Comparison of ENCODE assay signal across 10 mouse cellular contexts in the genomic region with DNA sequence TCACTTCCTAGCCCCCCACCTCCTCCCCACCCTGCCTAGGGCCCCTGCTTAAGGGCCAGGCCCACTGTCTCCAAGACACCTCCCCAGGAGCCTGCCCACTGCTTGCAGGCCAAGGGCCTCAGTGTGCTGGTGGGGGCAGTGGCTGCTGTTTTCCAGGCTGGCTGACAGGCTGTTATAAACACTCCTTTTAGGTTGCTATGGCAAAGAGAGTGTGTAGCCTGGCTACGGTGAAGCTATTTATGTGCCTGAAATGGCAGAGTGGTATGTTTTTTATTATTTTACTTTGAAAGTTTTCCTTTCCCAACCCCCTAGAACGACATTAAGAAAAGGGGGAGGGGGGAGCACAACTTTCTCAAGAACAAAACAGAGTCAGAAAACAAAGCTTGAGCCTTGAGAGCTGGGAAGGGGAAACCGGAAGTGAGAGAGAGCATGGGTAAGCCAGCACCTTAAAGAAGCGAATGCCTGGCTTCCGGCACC. TPM values are rescaled to one million over a fixed set of nuclear protein-coding genes. Genes with fewer than 3 reads are reported as not detected.
DNase-seq lines count a peak whose midpoint lies in the region; ATAC-seq lines count a peak whose summit lies in the region.
"Had no signal": no experiment of that assay in that cellular context is flagged by ENCODE, and none has a peak within 500 bp of the region (broad histone marks: within the 10 kb centered on the region; RNA-seq: fewer than 3 reads in every experiment).

No protein-coding gene starts in this region.

- H3K27me3 ChIP-seq in embryonic facial prominence, embryonic 15.5 days = no peaks in the 10 kb centered on the region

- 37% methylated on average over 5 of the region's 5 CpGs for WGBS in embryonic facial prominence, embryonic 15.5 days

- peaks cover 60% of the 10 kb centered on the region for H3K4me1 ChIP-seq in embryonic facial prominence, embryonic 15.5 days

- H3K4me2 ChIP-seq in embryonic facial prominence, embryonic 15.5 days (replicated peaks) = no peak overlapping the region

- H3K9me3 ChIP-seq in embryonic facial prominence, embryonic 15.5 days (replicated peaks) = no peaks in the 10 kb centered on the region

- H3K9ac ChIP-seq in embryonic facial prominence, embryonic 15.5 days = no peak overlapping the region

- H3K36me3 ChIP-seq in embryonic facial prominence, embryonic 15.5 days = no peaks in the 10 kb centered on the region

- no peak overlapping the region for H3K4me3 ChIP-seq in embryonic facial prominence, embryonic 15.5 days (replicated peaks)

- H3K27ac ChIP-seq in embryonic facial prominence, embryonic 15.5 days (replicated peaks) = peak overlapping the region; percentile 34; the same call in 1 of the 2 replicates
- H3K27ac ChIP-seq: macrophage had no signal

- DNase-seq in frontal cortex, postnatal 25 days (ENCODE audit: low spot score in 2 of 2) = no peak
- DNase-seq in layer of hippocampus, adult 8-10 months (ENCODE audit: low spot score in 2 of 2) = peak; percentile 43 to 48
- DNase-seq in naive thymus-derived CD4-positive, alpha-beta T cell, adult 2 months (ENCODE audit: low read depth) = peak; percentile 30
- DNase-seq in gastrocnemius, postnatal 4 days (ENCODE audit: low spot score in 2 of 2) = no peak
- DNase-seq in gastrocnemius, adult 8-10 months (ENCODE audit: low spot score in 2 of 2) = no peak
- DNase-seq in spleen, postnatal 4 days (ENCODE audit: low spot score in 2 of 2) = no peak
- DNase-seq: cerebellum, adult 11-12 months had no signal

- peak; percentile 80 for ATAC-seq in frontal cortex, adult (ENCODE audit: low TSS enrichment)
- ATAC-seq in embryonic facial prominence, embryonic 15.5 days (ENCODE audit: insufficient number of reproducible peaks, low FRiP score, low TSS enrichment, low read depth) = peak; percentile 59; the same call in 1 of the 2 replicates

RNA-seq across cellular contexts. Expression of a gene that starts 37.9 kb away (rescaled TPM):
- 22.3 and 24.4 TPM in 2 replicates for polyA plus RNA-seq in embryonic facial prominence, embryonic 15.5 days (2015; fragmentation: Nextera tagmentation; extraction: Ambion mirVana)
- 100 to 1,000 TPM in 1 of 4 experiments, 10 to 100 TPM in 3; 85.7 to 102 (median 91.8) TPM for total RNA-seq in layer of hippocampus, adult 8-10 months (2022)
- total RNA-seq in gastrocnemius, postnatal 4 days (2021) = 10 to 100 TPM; 44.7 to 48.8 TPM
- total RNA-seq in gastrocnemius, adult 8-10 months (2022) = 1 to 10 TPM; 6.1 to 8.8 (median 6.6) TPM

Comparison
In these comparisons a context has a peak if more than half of its experiments do, and no peak if none do; other contexts are left out.
1. RNA of a gene that starts 37.9 kb away (total RNA-seq): 85.7 to 102 TPM in layer of hippocampus, adult 8-10 months and 44.7 to 48.8 TPM in gastrocnemius, postnatal 4 days; 6.1 to 8.8 TPM in gastrocnemius, adult 8-10 months; every median in the first group is over 4 times any median in the second.
2. DNase-seq: peak in layer of hippocampus, adult 8-10 months (2 of 2) and naive thymus-derived CD4-positive, alpha-beta T cell, adult 2 months (single experiment); none in frontal cortex, postnatal 25 days (0 of 2), gastrocnemius, postnatal 4 days (0 of 2), gastrocnemius, adult 8-10 months (0 of 2) and spleen, postnatal 4 days (0 of 2).